In genomic region chr9:16499621-16500381, GRCm38 (mm10) we compare ENCODE assay signal across 8 mouse cellular contexts. TPM values are rescaled to one million over a fixed set of nuclear protein-coding genes. Genes with fewer than 3 reads are reported as not detected.
DNase-seq lines count a peak whose midpoint lies in the region; ATAC-seq lines count a peak whose summit lies in the region.

No protein-coding gene starts in this region.

- H3K4me2 ChIP-seq in embryonic facial prominence, embryonic 15.5 days (replicated peaks), result peak overlapping the region; percentile 96

- H3K4me1 ChIP-seq in embryonic facial prominence, embryonic 15.5 days, result peaks cover 32% of the 10 kb centered on the region

- WGBS in embryonic facial prominence, embryonic 15.5 days, result under 1% methylated on average over 35 of the region's 35 CpGs

- peak overlapping the region; percentile 57 for H3K4me3 ChIP-seq in embryonic facial prominence, embryonic 15.5 days (replicated peaks)

- intact Hi-C loops in heart, postnatal 36 days (cut with DNase I), result loop anchor here (10.0 kb wide), 2 partner anchors 575 to 815 kb away; no protein-coding TSS in a partner anchor

- peak; percentile 2 for DNase-seq in 3134 (ENCODE audit: extremely low read depth, insufficient read length, low spot score)
- DNase-seq in adrenal gland, adult 8-10 months, result peak; percentile 30
- peak; percentile 15 to 20 for DNase-seq in heart, postnatal 36 days
- peak; percentile 68 to 76 for DNase-seq in left cerebral cortex, adult 18-20 months (ENCODE audit: low spot score in 2 of 2)
- DNase-seq in lung, postnatal 25 days (ENCODE audit: low spot score), result peak; percentile 16
- peak; percentile 62 to 66 for DNase-seq in right cerebral cortex, postnatal 36 days (ENCODE audit: low spot score in 2 of 2)
- DNase-seq in spleen, postnatal 10 days (ENCODE audit: low spot score in 2 of 2), result no peak

- H3K36me3 ChIP-seq in embryonic facial prominence, embryonic 15.5 days, result no peaks in the 10 kb centered on the region

- H3K9ac ChIP-seq in embryonic facial prominence, embryonic 15.5 days, result peak overlapping the region; percentile 31

- H3K27ac ChIP-seq in embryonic facial prominence, embryonic 15.5 days (replicated peaks), result peak overlapping the region; percentile 56

- H3K27me3 ChIP-seq in embryonic facial prominence, embryonic 15.5 days, result peaks cover 16% of the 10 kb centered on the region

- no peaks in the 10 kb centered on the region for H3K9me3 ChIP-seq in embryonic facial prominence, embryonic 15.5 days (replicated peaks)

- peak; percentile 10; the same call in 1 of the 2 replicates for ATAC-seq in embryonic facial prominence, embryonic 15.5 days (ENCODE audit: insufficient number of reproducible peaks, low FRiP score, low TSS enrichment, low read depth)

RNA-seq across cellular contexts. Expression of gene Fat3, which starts 1.3 kb away (rescaled TPM):
- total RNA-seq in adrenal gland, adult 8-10 months (2022), result 1 to 10 TPM; 2.4 to 4.1 (median 3.3) TPM
- polyA plus RNA-seq in embryonic facial prominence, embryonic 15.5 days (2015; fragmentation: Nextera tagmentation; extraction: Ambion mirVana), result 3.2 and 3.8 TPM in 2 replicates
- total RNA-seq in heart, postnatal 36 days (2021), result under 1 TPM; 0.47 to 0.65 TPM
- total RNA-seq in left cerebral cortex, adult 18-20 months (2021), result 10 to 100 TPM; 56.2 to 74.4 TPM

Comparison
In these comparisons a context has a peak if more than half of its experiments do, and no peak if none do; other contexts are left out.
1. DNase-seq: peak in 3134 (single experiment), adrenal gland, adult 8-10 months (single experiment), heart, postnatal 36 days (2 of 2), left cerebral cortex, adult 18-20 months (2 of 2), lung, postnatal 25 days (single experiment) and right cerebral cortex, postnatal 36 days (2 of 2); none in spleen, postnatal 10 days (0 of 2).
2. RNA of gene Fat3, which starts 1.3 kb away (total RNA-seq): 56.2 to 74.4 TPM in left cerebral cortex, adult 18-20 months; 2.4 to 4.1 TPM in adrenal gland, adult 8-10 months and 0.47 to 0.65 TPM in heart, postnatal 36 days; every median in the first group is over 10 times any median in the second.